Mouse (Mus musculus): Measurements from ENCODE around the gene Gabrp. TPM values are rescaled to one million over a fixed set of nuclear protein-coding genes. Genes with fewer than 3 reads are reported as not detected.

The Gabrp gene
- not detected in 2 replicates for polyA plus RNA-seq (2014; fragmentation: Nextera tagmentation; extraction: Ambion mirVana)

GRCm38 (mm10) chr11:33578859-33579258, at the start of gene Gabrp:
Gene Gabrp, minus strand, starts transcription at chr11:33578959.
- Histone ChIP-seq H3K4me2 (no peak within 1 kb of the TSS), H3K36me3 (ENCODE audit: insufficient read depth) (no peaks in the 10 kb centered on the region), H3K4me3 (ENCODE audit: low read depth, low read length) (no peak within 1 kb of the TSS), H3K27me3 (ENCODE audit: insufficient read depth, low read length) (no peaks in the 10 kb centered on the region), H3K9ac (no peak within 1 kb of the TSS), H3K27ac (ENCODE audit: low read depth) (no peak within 1 kb of the TSS), H3K9me3 (ENCODE audit: low read depth, low read length) (no peaks in the 10 kb centered on the region), H3K4me1 (ENCODE audit: insufficient read depth) (no peaks in the 10 kb centered on the region)
- no peak for TF ChIP-seq CTCF (IDR thresholded peaks at IDR 0.05; ENCODE audit: low read depth)
- no peak for DNase-seq
- 42% methylated on average over 6 of the region's 6 CpGs for WGBS
- no peak for ATAC-seq (ENCODE audit: insufficient read depth)

- Histone ChIP-seq H3K4me3 (ENCODE audit: low read depth, low read length) (no peak overlapping the region), H3K9ac (no peak overlapping the region), H3K9me3 (ENCODE audit: low read depth, low read length) (no peaks in the 10 kb centered on the region), H3K4me2 (no peak overlapping the region), H3K27me3 (ENCODE audit: insufficient read depth, low read length) (no peaks in the 10 kb centered on the region), H3K4me1 (ENCODE audit: insufficient read depth) (no peaks in the 10 kb centered on the region), H3K27ac (ENCODE audit: low read depth) (no peak overlapping the region), H3K36me3 (ENCODE audit: insufficient read depth) (no peaks in the 10 kb centered on the region)
- 82% methylated on average over 4 of the region's 4 CpGs for WGBS
- no peak for TF ChIP-seq CTCF (IDR thresholded peaks at IDR 0.05; ENCODE audit: low read depth)
- ATAC-seq (ENCODE audit: insufficient read depth) (no peak), DNase-seq (no peak)
These were observed 48.5 kb upstream of the Gabrp start for GRCm38 (mm10) chr11:33627136-33627742.

GRCm38 (mm10) chr11:33614218-33614617, 35.5 kb upstream of the Gabrp start:
- peak; percentile 95 for TF ChIP-seq CTCF (IDR thresholded peaks at IDR 0.05; ENCODE audit: low read depth)
- H3K27me3 ChIP-seq (ENCODE audit: insufficient read depth, low read length) = no peaks in the 10 kb centered on the region
- H3K4me1 ChIP-seq (ENCODE audit: insufficient read depth) = no peaks in the 10 kb centered on the region
- ATAC-seq (ENCODE audit: insufficient read depth) = peak; percentile 87
- H3K9ac ChIP-seq = no peak overlapping the region
- H3K4me2 ChIP-seq = no peak overlapping the region
- no peaks in the 10 kb centered on the region for H3K9me3 ChIP-seq (ENCODE audit: low read depth, low read length)
- no peaks in the 10 kb centered on the region for H3K36me3 ChIP-seq (ENCODE audit: insufficient read depth)
- no peak overlapping the region for H3K27ac ChIP-seq (ENCODE audit: low read depth)
- WGBS = 6% methylated on average over 15 of the region's 15 CpGs
- no peak overlapping the region for H3K4me3 ChIP-seq (ENCODE audit: low read depth, low read length)
- peak; percentile 89 for DNase-seq

GRCm38 (mm10) chr11:33607784-33608183, 29.0 kb upstream of the Gabrp start:
- Histone ChIP-seq H3K9me3 (ENCODE audit: low read depth, low read length) (no peaks in the 10 kb centered on the region), H3K9ac (no peak overlapping the region), H3K27me3 (ENCODE audit: insufficient read depth, low read length) (no peaks in the 10 kb centered on the region), H3K4me3 (ENCODE audit: low read depth, low read length) (no peak overlapping the region), H3K4me1 (ENCODE audit: insufficient read depth) (no peaks in the 10 kb centered on the region), H3K36me3 (ENCODE audit: insufficient read depth) (no peaks in the 10 kb centered on the region), H3K4me2 (no peak overlapping the region), H3K27ac (ENCODE audit: low read depth) (no peak overlapping the region)
- TF ChIP-seq CTCF (IDR thresholded peaks at IDR 0.05; ENCODE audit: low read depth) = no peak
- peak; percentile 58; the same call in 1 of the 2 replicates for ATAC-seq (ENCODE audit: insufficient read depth)
- WGBS = 5% methylated on average over 3 of the region's 3 CpGs
- no peak for DNase-seq

GRCm38 (mm10) chr11:33603174-33603573, 24.4 kb upstream of the Gabrp start:
- no peaks in the 10 kb centered on the region for H3K4me1 ChIP-seq (ENCODE audit: insufficient read depth)
- H3K36me3 ChIP-seq (ENCODE audit: insufficient read depth) = no peaks in the 10 kb centered on the region
- no peaks in the 10 kb centered on the region for H3K9me3 ChIP-seq (ENCODE audit: low read depth, low read length)
- ATAC-seq (ENCODE audit: insufficient read depth) (no peak), DNase-seq (no peak)
- H3K27me3 ChIP-seq (ENCODE audit: insufficient read depth, low read length) = no peaks in the 10 kb centered on the region
- no peak overlapping the region for H3K27ac ChIP-seq (ENCODE audit: low read depth)
- no peak for TF ChIP-seq CTCF (IDR thresholded peaks at IDR 0.05; ENCODE audit: low read depth)
- WGBS = 27% methylated on average over 2 of the region's 2 CpGs
- H3K4me3 ChIP-seq (ENCODE audit: low read depth, low read length) = no peak overlapping the region
- H3K9ac ChIP-seq = no peak overlapping the region
- no peak overlapping the region for H3K4me2 ChIP-seq

- no peak for TF ChIP-seq CTCF (IDR thresholded peaks at IDR 0.05; ENCODE audit: low read depth)
- H3K27me3 ChIP-seq (ENCODE audit: insufficient read depth, low read length) = no peaks in the 10 kb centered on the region
- 59% methylated on average over 4 of the region's 4 CpGs for WGBS
- no peak within 1 kb of the TSS for H3K4me3 ChIP-seq (ENCODE audit: low read depth, low read length)
- no peak within 1 kb of the TSS for H3K9ac ChIP-seq
- H3K36me3 ChIP-seq (ENCODE audit: insufficient read depth) = no peaks in the 10 kb centered on the region
- no peaks in the 10 kb centered on the region for H3K4me1 ChIP-seq (ENCODE audit: insufficient read depth)
- DNase-seq = no peak
- H3K27ac ChIP-seq (ENCODE audit: low read depth) = no peak within 1 kb of the TSS
- no peak for ATAC-seq (ENCODE audit: insufficient read depth)
- no peak within 1 kb of the TSS for H3K4me2 ChIP-seq
- H3K9me3 ChIP-seq (ENCODE audit: low read depth, low read length) = no peaks in the 10 kb centered on the region
These were observed 20.2 kb upstream of the Gabrp start, which contains the start of gene D130052B06Rik for GRCm38 (mm10) chr11:33598986-33599385. Gene D130052B06Rik, plus strand, starts transcription at chr11:33599302.

GRCm38 (mm10) chr11:33596655-33597054, 17.9 kb upstream of the Gabrp start:
- DNase-seq (no peak), ATAC-seq (ENCODE audit: insufficient read depth) (no peak)
- Histone ChIP-seq H3K4me1 (ENCODE audit: insufficient read depth) (no peaks in the 10 kb centered on the region), H3K9me3 (ENCODE audit: low read depth, low read length) (no peaks in the 10 kb centered on the region), H3K9ac (no peak overlapping the region), H3K27ac (ENCODE audit: low read depth) (no peak overlapping the region), H3K27me3 (ENCODE audit: insufficient read depth, low read length) (no peaks in the 10 kb centered on the region), H3K4me3 (ENCODE audit: low read depth, low read length) (no peak overlapping the region), H3K4me2 (no peak overlapping the region), H3K36me3 (ENCODE audit: insufficient read depth) (no peaks in the 10 kb centered on the region)
- WGBS = 79% methylated on average over 4 of the region's 4 CpGs
- TF ChIP-seq CTCF (IDR thresholded peaks at IDR 0.05; ENCODE audit: low read depth) = no peak

Measured in lung, embryonic 14.5 days (tissue).